Mouse (Mus musculus): ENCODE data around the gene Tesc. TPM values are rescaled to one million over a fixed set of nuclear protein-coding genes. Genes with fewer than 3 reads are reported as not detected.

Tesc gene
- total and polyA plus RNA-seq, 3 experiments: 0.34 to 0.80 TPM; not detected in 1

DNA sequence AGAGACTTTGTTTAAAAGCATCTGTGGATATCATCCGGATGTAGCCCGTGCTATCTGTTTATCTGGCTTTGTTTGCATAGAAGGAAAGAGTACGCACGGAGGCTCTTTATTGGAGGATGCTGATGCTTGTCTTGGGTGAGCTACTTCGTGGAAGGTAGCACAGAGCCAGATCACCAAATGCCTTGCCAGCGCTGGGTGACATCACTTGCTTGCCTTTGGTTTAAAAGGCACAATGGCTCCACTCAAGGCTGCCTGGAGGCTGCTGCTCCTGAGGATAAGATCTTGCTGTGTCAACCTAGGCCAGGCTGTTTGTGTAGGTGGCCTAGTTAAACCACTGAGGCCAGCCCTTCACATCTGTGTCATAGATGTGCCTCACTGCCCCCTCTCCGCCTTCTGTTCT is 16.7 kb upstream of the Tesc start:
- in situ Hi-C loops (cut with MboI; ENCODE audit: low pct_ligation_motif_present, low pct_unique_long_range_greater_than_20kb, low sequenced_read_pairs): no loop called here
- TF ChIP-seq MYC (IDR thresholded peaks at IDR 0.05; ENCODE audit: low read depth, low read length): no peak
- no peak for TF ChIP-seq JUND (conservative IDR thresholded peaks at IDR 0.05; ENCODE audit: low read depth, low read length)
- no peak for TF ChIP-seq ZMIZ1 (IDR thresholded peaks at IDR 0.05; ENCODE audit: low read depth, low read length)
- dilution Hi-C loops (cut with MboI; ENCODE audit: extremely low pct_ligation_motif_present, extremely low pct_unique_long_range_greater_than_20kb, low sequenced_read_pairs): no loop called here

DNA sequence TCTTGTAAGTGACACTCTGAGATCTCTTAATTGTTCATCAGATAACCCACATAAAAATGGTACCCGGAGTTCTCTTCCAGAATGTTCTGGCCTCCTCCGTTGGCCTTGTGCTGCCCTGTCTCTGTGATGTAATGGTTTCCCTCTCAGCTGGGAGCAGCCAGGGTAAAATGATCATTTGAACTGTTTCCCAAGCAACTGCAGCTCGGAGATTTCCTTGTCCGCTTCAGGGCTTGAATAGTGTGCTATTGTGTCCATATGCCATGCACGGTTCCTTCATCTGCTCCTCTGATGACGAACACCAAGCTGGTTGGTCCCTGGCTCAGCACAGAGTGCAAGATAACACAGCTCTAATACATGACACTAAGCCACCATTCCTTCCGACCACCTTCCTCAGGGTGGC is 15.7 kb upstream of the Tesc start:
- H3K9ac ChIP-seq (ENCODE audit: insufficient read depth, low read depth): no peak overlapping the region
- H3K27ac ChIP-seq (ENCODE audit: insufficient read depth, low read depth): no peak overlapping the region
- H3K4me1 ChIP-seq (ENCODE audit: control insufficient read depth in 1 of 2, insufficient read depth in 2 of 2): no peaks in the 10 kb centered on the region
- in situ Hi-C loops (cut with MboI; ENCODE audit: low pct_ligation_motif_present, low pct_unique_long_range_greater_than_20kb, low sequenced_read_pairs) (no loop called here), dilution Hi-C loops (cut with MboI; ENCODE audit: extremely low pct_ligation_motif_present, extremely low pct_unique_long_range_greater_than_20kb, low sequenced_read_pairs) (no loop called here)
- H3K9me3 ChIP-seq (replicated peaks; ENCODE audit: low read length): no peaks in the 10 kb centered on the region
- H3K79me2 ChIP-seq (replicated peaks; ENCODE audit: control insufficient read depth, extremely low read depth, insufficient read depth, poor library complexity, severe bottlenecking): no peaks in the 10 kb centered on the region
- TF ChIP-seq UBTF (IDR thresholded peaks at IDR 0.05; ENCODE audit: low read depth, low read length): no peak
- TF ChIP-seq PAX5 (IDR thresholded peaks at IDR 0.05; ENCODE audit: low read length): no peak
- no peak for TF ChIP-seq ZKSCAN1 (IDR thresholded peaks at IDR 0.05; ENCODE audit: borderline replicate concordance, low read depth, low read length)
- TF ChIP-seq RAD21 (IDR thresholded peaks at IDR 0.05; ENCODE audit: low read depth, low read length): no peak
- no peak for TF ChIP-seq TBP (conservative IDR thresholded peaks at IDR 0.05; ENCODE audit: low read depth, low read length)
- no peak for TF ChIP-seq TCF12 (IDR thresholded peaks at IDR 0.05; ENCODE audit: low read depth, low read length)
- TF ChIP-seq JUND (conservative IDR thresholded peaks at IDR 0.05; ENCODE audit: low read depth, low read length): no peak
- no peak for TF ChIP-seq POLR2A (IDR thresholded peaks at IDR 0.05; ENCODE audit: low read depth, low read length)
- TF ChIP-seq MAX (IDR thresholded peaks at IDR 0.05; ENCODE audit: low read length): no peak
- TF ChIP-seq HCFC1 (IDR thresholded peaks at IDR 0.05; ENCODE audit: low read depth, low read length): no peak
- TF ChIP-seq GABPA (IDR thresholded peaks at IDR 0.05; ENCODE audit: insufficient replicate concordance, low read depth, low read length): no peak
- TF ChIP-seq BHLHE40 (IDR thresholded peaks at IDR 0.05; ENCODE audit: low read depth, low read length): no peak
- no peak for TF ChIP-seq ETS1 (conservative IDR thresholded peaks at IDR 0.05; ENCODE audit: low read depth, low read length)
- TF ChIP-seq CTCF (conservative IDR thresholded peaks at IDR 0.05 in 1 of 2, IDR thresholded peaks at IDR 0.05 in 1 of 2; ENCODE audit: low read depth in 2 of 2, low read length in 2 of 2): no peak
- TF ChIP-seq CHD1 (IDR thresholded peaks at IDR 0.05; ENCODE audit: low read depth, low read length): no peak
- TF ChIP-seq MXI1 (IDR thresholded peaks at IDR 0.05; ENCODE audit: low read depth, low read length): no peak
- no peak for TF ChIP-seq POLR2AphosphoS2 (IDR thresholded peaks at IDR 0.05; ENCODE audit: low read depth, low read length)
- TF ChIP-seq E2F4 (IDR thresholded peaks at IDR 0.05; ENCODE audit: insufficient replicate concordance, low read depth, low read length): no peak
- TF ChIP-seq MYC (IDR thresholded peaks at IDR 0.05; ENCODE audit: low read depth, low read length): no peak
- no peak for DNase-seq (ENCODE audit: extremely low read depth)
- H3K4me3 ChIP-seq (replicated peaks in 1 of 3; ENCODE audit: low read depth in 2 of 3, low read length in 2 of 3, poor library complexity in 1 of 3): no peak overlapping the region
- peaks cover 25 to 45% of the 10 kb centered on the region in 2 experiments for H3K36me3 ChIP-seq (replicated peaks in 1 of 2; ENCODE audit: control insufficient read depth in 1 of 2, insufficient read depth in 1 of 2, low read length in 1 of 2)
- no peaks in the 10 kb centered on the region for H3K27me3 ChIP-seq (replicated peaks)
- H3K4me2 ChIP-seq (ENCODE audit: insufficient read depth, low read depth, poor library complexity, severe bottlenecking): no peak overlapping the region

More for the DNA sequence above, 16.7 kb upstream of the Tesc start:
- Histone ChIP-seq H3K4me2 (ENCODE audit: insufficient read depth, low read depth, poor library complexity, severe bottlenecking) (no peak overlapping the region), H3K9ac (ENCODE audit: insufficient read depth, low read depth) (no peak overlapping the region), H3K27me3 (replicated peaks) (no peaks in the 10 kb centered on the region), H3K27ac (ENCODE audit: insufficient read depth, low read depth) (no peak overlapping the region), H3K79me2 (replicated peaks; ENCODE audit: control insufficient read depth, extremely low read depth, insufficient read depth, poor library complexity, severe bottlenecking) (no peaks in the 10 kb centered on the region), H3K36me3 (replicated peaks in 1 of 2; ENCODE audit: control insufficient read depth in 1 of 2, insufficient read depth in 1 of 2, low read length in 1 of 2) (peaks cover 34 to 54% of the 10 kb centered on the region in 2 experiments), H3K4me3 (replicated peaks in 1 of 3; ENCODE audit: low read depth in 2 of 3, low read length in 2 of 3, poor library complexity in 1 of 3) (no peak overlapping the region), H3K4me1 (ENCODE audit: control insufficient read depth in 1 of 2, insufficient read depth in 2 of 2) (no peaks in the 10 kb centered on the region), H3K9me3 (replicated peaks; ENCODE audit: low read length) (no peaks in the 10 kb centered on the region)
- DNase-seq (ENCODE audit: extremely low read depth): no peak

Data from CH12.LX (cell line).